Mouse (Mus musculus) adrenal gland, postnatal 4 days (tissue): Measurements from ENCODE around the gene Tcp1. TPM values are rescaled to one million over a fixed set of nuclear protein-coding genes. Genes with fewer than 3 reads are reported as not detected.

Source experiments
- DNase-seq, 2 experiments: peaks; one replicate each; pipeline ENCODE4 v3.0.0; 2021 to 2022; ENCODE audit warnings: low spot score in 2 of 2, mixed read lengths in 2 of 2
- total RNA-seq, 2 experiments: library from RNA; stranded (reverse); gene quantifications; 2 replicates each; pipeline ENCODE4 v1.2.3; 2021

Gene Tcp1
- total RNA-seq, 2 experiments from 2014 or later: 256 to 260 TPM

GRCm38 (mm10) chr17:12960331-12960873 lies 44.9 kb downstream of the Tcp1 start, which contains the start of gene Acat2:
Gene Acat2, minus strand, starts transcription at chr17:12960747.
- DNase-seq: peak; percentile 85 to 86

GRCm38 (mm10) chr17:12963476-12963875 lies 48.0 kb downstream of the Tcp1 start:
- DNase-seq: no peak

- no peak for DNase-seq
Observed at GRCm38 (mm10) chr17:12967173-12967572, 51.7 kb downstream of the Tcp1 start.

- no peak for DNase-seq
Observed at GRCm38 (mm10) chr17:12973851-12974250, 58.4 kb downstream of the Tcp1 start.

Other genes with a start within 250 kb of the Tcp1 start
- 10 to 100 TPM in 1 of 2 experiments, 1 to 10 TPM in 1; 4.5 to 17.4 TPM for gene Slc22a1, start 239.9 kb upstream of the Tcp1 start, total RNA-seq
- 10 to 100 TPM; 76.4 to 82.0 TPM for gene Igf2r, start 146.0 kb upstream of the Tcp1 start, total RNA-seq
- gene Mas1, start 47.6 kb upstream of the Tcp1 start, total RNA-seq: not detected
- under 1 TPM; 0.25 to 0.37 TPM for gene Mrgprh, start 39.7 kb upstream of the Tcp1 start, total RNA-seq
- 1 to 10 TPM; 3.1 to 3.6 TPM for gene Pnldc1, start 5.5 kb upstream of the Tcp1 start, total RNA-seq
- gene Mrpl18, start 644 bp downstream of the Tcp1 start, total RNA-seq: 10 to 100 TPM; 86.7 to 89.9 TPM
- gene Acat3, start 24.9 kb downstream of the Tcp1 start, total RNA-seq: 1 to 10 TPM in 1 of 2 experiments, under 1 TPM in 1; 0.87 to 6.9 TPM
- gene Acat2, start 45.0 kb downstream of the Tcp1 start, total RNA-seq: 10 to 100 TPM; 56.5 to 57.6 TPM
- 10 to 100 TPM; 78.3 to 79.2 TPM for gene Wtap, start 78.5 kb downstream of the Tcp1 start, total RNA-seq
- 100 to 1,000 TPM; 278 to 301 TPM for gene Sod2, start 91.1 kb downstream of the Tcp1 start, total RNA-seq
- under 1 TPM in 1 of 2 experiments, not detected in 1; 0.51 TPM for gene Gpr31b, start 136.6 kb downstream of the Tcp1 start, total RNA-seq
- gene Tcp10b, start 145.4 kb downstream of the Tcp1 start, total RNA-seq: 1 to 10 TPM; 1.2 TPM
- under 1 TPM; 0.70 to 0.90 TPM for gene Unc93a, start 216.1 kb downstream of the Tcp1 start, total RNA-seq